Mouse (Mus musculus) kidney, embryonic 15.5 days (tissue): ENCODE measurements around the gene Sfxn4. TPM values are rescaled to one million over a fixed set of nuclear protein-coding genes. Genes with fewer than 3 reads are reported as not detected.
A peak's percentile ranks its signal among the peaks of the same experiment; 100 is the strongest.

Experiments
- ATAC-seq: fragments of 200-750 bp; cut with Nextera tagmentation; replicated peaks from 2 replicates; pipeline ENCODE4 v1.8.0; 2017; ENCODE audit warnings: moderate TSS enrichment; ENCODE audit not compliant: low FRiP score
- H3K27ac ChIP-seq: fragments of 300-500 bp; sonication (generic); 2 replicates; pipeline ENCODE4 v1.5.1; 2015; ENCODE audit warnings: mild to moderate bottlenecking, inconsistent platforms
- H3K27me3 ChIP-seq: fragments of 300-500 bp; sonication (generic); 2 replicates; pipeline ENCODE4 v1.6.1; 2015; ENCODE audit warnings: inconsistent platforms
- H3K36me3 ChIP-seq: fragments of 300-500 bp; sonication (generic); 2 replicates; pipeline ENCODE4 v1.6.1; 2015; ENCODE audit warnings: inconsistent platforms
- H3K4me1 ChIP-seq: fragments of 300-500 bp; sonication (generic); 2 replicates; pipeline ENCODE4 v1.6.1; 2015; ENCODE audit warnings: inconsistent platforms
- H3K4me2 ChIP-seq: fragments of 300-500 bp; sonication (generic); 2 replicates; pipeline ENCODE4 v1.6.1; 2015; ENCODE audit warnings: moderate library complexity, mild to moderate bottlenecking, inconsistent platforms
- H3K4me3 ChIP-seq: fragments of 300-500 bp; sonication (generic); replicated peaks from 2 replicates; pipeline ENCODE4 v1.5.1; 2015; ENCODE audit warnings: mild to moderate bottlenecking, inconsistent platforms
- H3K9ac ChIP-seq: fragments of 300-500 bp; sonication (generic); 2 replicates; pipeline ENCODE4 v1.6.1; 2015; ENCODE audit warnings: mild to moderate bottlenecking, inconsistent platforms
- H3K9me3 ChIP-seq: fragments of 300-500 bp; sonication (generic); replicated peaks from 2 replicates; pipeline ENCODE4 v1.6.1; 2016; ENCODE audit warnings: inconsistent platforms
- WGBS: fragments of 180-500 bp; shearing (Covaris S2); methylation state at CpG from one replicate; pipeline ENCODE4 v1.1.7; 2015; ENCODE audit warnings: mixed read lengths; 5-methylcytosine and 5-hydroxymethylcytosine counted together
- polyA plus RNA-seq: library from polyadenylated mRNA; unstranded; fragments of >200 nt; fragmentation: Nextera tagmentation; extraction: Ambion mirVana; gene quantifications from 2 replicates; pipeline ENCODE4 v1.2.1, GENCODE M21; 2015

Gene Sfxn4
- 9.5 and 10.6 TPM in 2 replicates for polyA plus RNA-seq

- 3% methylated on average over 30 of the region's 30 CpGs for WGBS
- Histone ChIP-seq H3K4me2 (peak within 1 kb of the TSS; percentile 61), H3K9ac (peak within 1 kb of the TSS; percentile 52), H3K9me3 (no peaks in the 10 kb centered on the region), H3K4me3 (peak within 1 kb of the TSS; percentile 61), H3K27ac (peak within 1 kb of the TSS; percentile 81), H3K27me3 (no peaks in the 10 kb centered on the region), H3K36me3 (peaks cover 31% of the 10 kb centered on the region), H3K4me1 (no peaks in the 10 kb centered on the region; the same call in 1 of the 2 replicates)
- peak; percentile 100 for ATAC-seq
Observed at GRCm38 (mm10) chr19:60860868-60861700, at the start of gene Sfxn4. Gene Sfxn4, minus strand, starts transcription at chr19:60861479.

GRCm38 (mm10) chr19:60910304-60910703 is 49.0 kb upstream of the Sfxn4 start:
- Histone ChIP-seq H3K27me3 (no peaks in the 10 kb centered on the region), H3K4me2 (no peak overlapping the region), H3K36me3 (no peaks in the 10 kb centered on the region), H3K4me3 (no peak overlapping the region), H3K9ac (no peak overlapping the region), H3K4me1 (0 out of 2 replicates have a peak, but pooled peaks cover 2% of the 10 kb centered on the region), H3K9me3 (no peaks in the 10 kb centered on the region), H3K27ac (no peak overlapping the region)
- no peak for ATAC-seq

GRCm38 (mm10) chr19:60905477-60905876 is 44.2 kb upstream of the Sfxn4 start:
- WGBS, result 94% methylated on average over 5 of the region's 5 CpGs
- Histone ChIP-seq H3K4me1 (no peaks in the 10 kb centered on the region), H3K27ac (no peak overlapping the region), H3K36me3 (no peaks in the 10 kb centered on the region), H3K4me3 (no peak overlapping the region), H3K9ac (no peak overlapping the region), H3K4me2 (no peak overlapping the region), H3K27me3 (no peaks in the 10 kb centered on the region), H3K9me3 (no peaks in the 10 kb centered on the region)
- ATAC-seq, result no peak

- Histone ChIP-seq H3K9ac (no peak overlapping the region), H3K36me3 (no peaks in the 10 kb centered on the region), H3K27ac (no peak overlapping the region), H3K4me3 (no peak overlapping the region), H3K4me1 (no peaks in the 10 kb centered on the region), H3K27me3 (no peaks in the 10 kb centered on the region), H3K9me3 (no peaks in the 10 kb centered on the region), H3K4me2 (no peak overlapping the region)
- WGBS, result 77% methylated on average over 1 of the region's 1 CpGs
- ATAC-seq, result no peak
Observed at GRCm38 (mm10) chr19:60903971-60904370, 42.7 kb upstream of the Sfxn4 start.

GRCm38 (mm10) chr19:60903139-60903538 is 41.9 kb upstream of the Sfxn4 start:
- WGBS, result 87% methylated on average over 1 of the region's 1 CpGs
- no peak overlapping the region for H3K4me2 ChIP-seq
- ATAC-seq, result no peak

GRCm38 (mm10) chr19:60895251-60895880 is 34.1 kb upstream of the Sfxn4 start:
- ATAC-seq, result no peak
- Histone ChIP-seq H3K36me3 (no peaks in the 10 kb centered on the region), H3K9me3 (no peaks in the 10 kb centered on the region), H3K4me1 (peaks cover 21% of the 10 kb centered on the region), H3K4me3 (no peak overlapping the region), H3K4me2 (no peak overlapping the region), H3K27me3 (no peaks in the 10 kb centered on the region), H3K9ac (no peak overlapping the region), H3K27ac (no peak overlapping the region)
- WGBS, result 26% methylated on average over 3 of the region's 3 CpGs

More at GRCm38 (mm10) chr19:60903139-60903538, 41.9 kb upstream of the Sfxn4 start:
- Histone ChIP-seq H3K36me3 (no peaks in the 10 kb centered on the region), H3K4me3 (no peak overlapping the region), H3K27ac (no peak overlapping the region), H3K4me1 (no peaks in the 10 kb centered on the region), H3K9me3 (no peaks in the 10 kb centered on the region), H3K9ac (no peak overlapping the region), H3K27me3 (no peaks in the 10 kb centered on the region)

GRCm38 (mm10) chr19:60891934-60892547 is 30.8 kb upstream of the Sfxn4 start:
- Histone ChIP-seq H3K4me3 (peak overlapping the region; percentile 89), H3K36me3 (no peaks in the 10 kb centered on the region), H3K4me2 (peak overlapping the region; percentile 91), H3K9me3 (no peaks in the 10 kb centered on the region), H3K27me3 (no peaks in the 10 kb centered on the region), H3K4me1 (peaks cover 27% of the 10 kb centered on the region), H3K9ac (no peak overlapping the region), H3K27ac (no peak overlapping the region)
- no peak for ATAC-seq
- 40% methylated on average over 1 of the region's 1 CpGs for WGBS

- H3K27me3 ChIP-seq, result no peaks in the 10 kb centered on the region
- no peak overlapping the region for H3K9ac ChIP-seq
Observed at GRCm38 (mm10) chr19:60891123-60891470, 29.8 kb upstream of the Sfxn4 start.

GRCm38 (mm10) chr19:60890391-60891122 is 29.3 kb upstream of the Sfxn4 start:
- under 1% methylated on average over 41 of the region's 41 CpGs for whole genome bisulfite sequencing
- ATAC-seq, result peak; percentile 38
- H3K27me3 ChIP-seq, result no peaks in the 10 kb centered on the region
- peak overlapping the region; percentile 91 for H3K4me2 ChIP-seq
- H3K27ac ChIP-seq, result peak overlapping the region; percentile 99
- H3K36me3 ChIP-seq, result no peaks in the 10 kb centered on the region
- H3K4me1 ChIP-seq, result peaks cover 27% of the 10 kb centered on the region
- H3K9ac ChIP-seq, result peak overlapping the region; percentile 57
- H3K4me3 ChIP-seq, result peak overlapping the region; percentile 89
- H3K9me3 ChIP-seq, result no peaks in the 10 kb centered on the region

More at GRCm38 (mm10) chr19:60891123-60891470, 29.8 kb upstream of the Sfxn4 start:
- no peak for ATAC-seq
- Histone ChIP-seq H3K27ac (no peak overlapping the region), H3K4me3 (peak overlapping the region; percentile 89), H3K4me1 (peaks cover 27% of the 10 kb centered on the region), H3K36me3 (no peaks in the 10 kb centered on the region), H3K4me2 (peak overlapping the region; percentile 91), H3K9me3 (no peaks in the 10 kb centered on the region)
- 8% methylated on average over 4 of the region's 5 CpGs for WGBS

- Histone ChIP-seq H3K9me3 (no peaks in the 10 kb centered on the region), H3K4me3 (peak within 1 kb of the TSS; percentile 89), H3K36me3 (no peaks in the 10 kb centered on the region), H3K4me2 (peak within 1 kb of the TSS; percentile 91), H3K9ac (peak within 1 kb of the TSS; percentile 89), H3K27ac (peak within 1 kb of the TSS; percentile 99), H3K4me1 (peaks cover 23% of the 10 kb centered on the region), H3K27me3 (no peaks in the 10 kb centered on the region)
- ATAC-seq, result peak; percentile 99
- under 1% methylated on average over 55 of the region's 55 CpGs for WGBS
Observed at GRCm38 (mm10) chr19:60889714-60890315, 28.5 kb upstream of the Sfxn4 start, which contains the start of gene Grk5. Gene Grk5, plus strand, starts transcription at chr19:60889749.

- Histone ChIP-seq H3K36me3 (no peaks in the 10 kb centered on the region), H3K27ac (peak overlapping the region; percentile 99), H3K4me2 (peak overlapping the region; percentile 91), H3K4me1 (peaks cover 23% of the 10 kb centered on the region), H3K27me3 (no peaks in the 10 kb centered on the region), H3K4me3 (peak overlapping the region; percentile 89), H3K9me3 (no peaks in the 10 kb centered on the region), H3K9ac (peak overlapping the region; percentile 89)
- peak; percentile 49 for ATAC-seq
- WGBS, result 6% methylated on average over 17 of the region's 17 CpGs
Observed at GRCm38 (mm10) chr19:60889101-60889713, 27.9 kb upstream of the Sfxn4 start.
